Mouse (Mus musculus): ENCODE measurements around the gene Npff. TPM values are rescaled to one million over a fixed set of nuclear protein-coding genes. Genes with fewer than 3 reads are reported as not detected.

Npff gene
- polyA plus RNA-seq, 1 experiment from 2014 or later, result 1.3 TPM

GRCm38 (mm10) chr15:102517976-102518858 lies 6.5 kb downstream of the Npff start, which contains the start of gene Tarbp2:
Tarbp2 (plus strand) TSS chr15:102518192.
- Histone ChIP-seq H3K9me3 (no peaks in the 10 kb centered on the region), H3K9ac (peak within 1 kb of the TSS; percentile 87), H3K4me1 (replicated peaks) (peaks cover 24% of the 10 kb centered on the region), H3K4me2 (replicated peaks) (peak within 1 kb of the TSS; percentile 94), H3K4me3 (replicated peaks) (peak within 1 kb of the TSS; percentile 68), H3K36me3 (peaks cover 10% of the 10 kb centered on the region; the same call in 1 of the 2 replicates), H3K27ac (peak within 1 kb of the TSS; percentile 99), H3K27me3 (replicated peaks) (no peaks in the 10 kb centered on the region)
- under 1% methylated on average over 59 of the region's 60 CpGs for WGBS
- ATAC-seq, result peak; percentile 94

GRCm38 (mm10) chr15:102517631-102517975 lies 7.1 kb downstream of the Npff start:
- peak overlapping the region; percentile 94 for H3K4me2 ChIP-seq (replicated peaks)
- no peaks in the 10 kb centered on the region for H3K9me3 ChIP-seq
- no peak for ATAC-seq
- H3K36me3 ChIP-seq, result peaks cover 10% of the 10 kb centered on the region; the same call in 1 of the 2 replicates
- peak overlapping the region; percentile 85 for H3K27ac ChIP-seq
- H3K27me3 ChIP-seq (replicated peaks), result no peaks in the 10 kb centered on the region
- H3K9ac ChIP-seq, result peak overlapping the region; percentile 64
- H3K4me3 ChIP-seq (replicated peaks), result peak overlapping the region; percentile 68
- 0% methylated on average over 10 of the region's 10 CpGs for WGBS
- H3K4me1 ChIP-seq (replicated peaks), result peaks cover 24% of the 10 kb centered on the region

- Histone ChIP-seq H3K4me2 (replicated peaks) (peak within 1 kb of the TSS; percentile 94), H3K27ac (peak within 1 kb of the TSS; percentile 99), H3K9ac (peak within 1 kb of the TSS; percentile 64), H3K9me3 (no peaks in the 10 kb centered on the region), H3K27me3 (replicated peaks) (no peaks in the 10 kb centered on the region), H3K4me3 (replicated peaks) (peak within 1 kb of the TSS; percentile 68), H3K4me1 (replicated peaks) (peaks cover 29% of the 10 kb centered on the region), H3K36me3 (0 out of 2 replicates have a peak, but pooled peaks cover 6% of the 10 kb centered on the region)
- under 1% methylated on average over 43 of the region's 43 CpGs for WGBS
- 0 out of 2 replicates have a peak, but pooled peaks have one; percentile 5 for ATAC-seq
These were observed 7.9 kb downstream of the Npff start, which contains the start of gene Map3k12 for GRCm38 (mm10) chr15:102516728-102517404. Map3k12 (minus strand) TSS chr15:102517064.

GRCm38 (mm10) chr15:102516293-102516692 lies 8.4 kb downstream of the Npff start:
- under 1% methylated on average over 12 of the region's 12 CpGs for WGBS
- Histone ChIP-seq H3K9me3 (no peaks in the 10 kb centered on the region), H3K4me1 (replicated peaks) (peaks cover 35% of the 10 kb centered on the region), H3K27me3 (replicated peaks) (no peaks in the 10 kb centered on the region), H3K4me2 (replicated peaks) (peak overlapping the region; percentile 94), H3K36me3 (0 out of 2 replicates have a peak, but pooled peaks cover 3% of the 10 kb centered on the region), H3K27ac (peak overlapping the region; percentile 85), H3K9ac (peak overlapping the region; percentile 64), H3K4me3 (replicated peaks) (peak overlapping the region; percentile 68)
- no peak for ATAC-seq

- H3K4me1 ChIP-seq (replicated peaks), result peaks cover 39% of the 10 kb centered on the region
These were observed 9.0 kb downstream of the Npff start for GRCm38 (mm10) chr15:102515791-102516190.

GRCm38 (mm10) chr15:102515261-102515660 lies 9.5 kb downstream of the Npff start:
- Histone ChIP-seq H3K9ac (no peak overlapping the region), H3K36me3 (no peaks in the 10 kb centered on the region), H3K4me2 (replicated peaks) (peak overlapping the region; percentile 94), H3K9me3 (no peaks in the 10 kb centered on the region), H3K4me3 (replicated peaks) (no peak overlapping the region), H3K4me1 (replicated peaks) (peaks cover 34% of the 10 kb centered on the region), H3K27me3 (replicated peaks) (no peaks in the 10 kb centered on the region), H3K27ac (no peak overlapping the region)
- no peak for ATAC-seq
- 89% methylated on average over 2 of the region's 2 CpGs for WGBS

More at GRCm38 (mm10) chr15:102515791-102516190, 9.0 kb downstream of the Npff start:
- Histone ChIP-seq H3K36me3 (no peaks in the 10 kb centered on the region), H3K27me3 (replicated peaks) (no peaks in the 10 kb centered on the region), H3K9me3 (no peaks in the 10 kb centered on the region), H3K4me3 (replicated peaks) (peak overlapping the region; percentile 68), H3K9ac (peak overlapping the region; percentile 64; the same call in 1 of the 2 replicates), H3K27ac (0 out of 2 replicates have a peak overlapping the region, but pooled peaks have one; percentile 85), H3K4me2 (replicated peaks) (peak overlapping the region; percentile 94)
- 45% methylated on average over 4 of the region's 4 CpGs for WGBS
- no peak for ATAC-seq

GRCm38 (mm10) chr15:102513004-102513403 lies 11.7 kb downstream of the Npff start:
- Histone ChIP-seq H3K27me3 (replicated peaks) (no peaks in the 10 kb centered on the region), H3K4me2 (replicated peaks) (no peak overlapping the region), H3K27ac (no peak overlapping the region), H3K9ac (no peak overlapping the region), H3K36me3 (no peaks in the 10 kb centered on the region), H3K4me1 (replicated peaks) (peaks cover 33% of the 10 kb centered on the region), H3K9me3 (no peaks in the 10 kb centered on the region), H3K4me3 (replicated peaks) (no peak overlapping the region)
- ATAC-seq, result no peak
- WGBS, result 75% methylated on average over 3 of the region's 3 CpGs

- Histone ChIP-seq H3K4me1 (replicated peaks) (peaks cover 33% of the 10 kb centered on the region), H3K9ac (peak overlapping the region; percentile 26; the same call in 1 of the 2 replicates)
- ATAC-seq, result no peak
These were observed 12.3 kb downstream of the Npff start for GRCm38 (mm10) chr15:102512471-102512870.

GRCm38 (mm10) chr15:102512010-102512409 lies 12.7 kb downstream of the Npff start:
- Histone ChIP-seq H3K4me3 (replicated peaks) (no peak overlapping the region), H3K9me3 (no peaks in the 10 kb centered on the region), H3K4me1 (replicated peaks) (peaks cover 33% of the 10 kb centered on the region), H3K9ac (peak overlapping the region; percentile 26; the same call in 1 of the 2 replicates), H3K27me3 (replicated peaks) (no peaks in the 10 kb centered on the region), H3K36me3 (no peaks in the 10 kb centered on the region), H3K27ac (0 out of 2 replicates have a peak overlapping the region, but pooled peaks have one; percentile 66), H3K4me2 (replicated peaks) (peak overlapping the region; percentile 87; the same call in 1 of the 2 replicates)
- WGBS, result 49% methylated on average over 5 of the region's 5 CpGs
- no peak for ATAC-seq

More at GRCm38 (mm10) chr15:102512471-102512870, 12.3 kb downstream of the Npff start:
- H3K27ac ChIP-seq, result no peak overlapping the region
- H3K4me2 ChIP-seq (replicated peaks), result no peak overlapping the region
- H3K27me3 ChIP-seq (replicated peaks), result no peaks in the 10 kb centered on the region
- H3K9me3 ChIP-seq, result no peaks in the 10 kb centered on the region
- H3K4me3 ChIP-seq (replicated peaks), result no peak overlapping the region
- H3K36me3 ChIP-seq, result no peaks in the 10 kb centered on the region

GRCm38 (mm10) chr15:102511285-102511833 lies 13.4 kb downstream of the Npff start:
- no peaks in the 10 kb centered on the region for H3K27me3 ChIP-seq (replicated peaks)
- no peaks in the 10 kb centered on the region for H3K36me3 ChIP-seq
- H3K9me3 ChIP-seq, result no peaks in the 10 kb centered on the region
- no peak overlapping the region for H3K4me3 ChIP-seq (replicated peaks)
- 29% methylated on average over 6 of the region's 6 CpGs for whole genome bisulfite sequencing
- no peak for ATAC-seq
- H3K4me1 ChIP-seq (replicated peaks), result peaks cover 32% of the 10 kb centered on the region
- H3K9ac ChIP-seq, result no peak overlapping the region
- peak overlapping the region; percentile 66; the same call in 1 of the 2 replicates for H3K27ac ChIP-seq
- peak overlapping the region; percentile 87 for H3K4me2 ChIP-seq (replicated peaks)

GRCm38 (mm10) chr15:102510590-102511284 lies 14.0 kb downstream of the Npff start:
- peak; percentile 93 for ATAC-seq
- Histone ChIP-seq H3K4me1 (replicated peaks) (peaks cover 29% of the 10 kb centered on the region), H3K27ac (peak overlapping the region; percentile 81), H3K4me2 (replicated peaks) (peak overlapping the region; percentile 87), H3K27me3 (replicated peaks) (no peaks in the 10 kb centered on the region), H3K9me3 (no peaks in the 10 kb centered on the region), H3K9ac (peak overlapping the region; percentile 61), H3K36me3 (no peaks in the 10 kb centered on the region), H3K4me3 (replicated peaks) (peak overlapping the region; percentile 58)
- WGBS, result 3% methylated on average over 34 of the region's 34 CpGs
